Mouse (Mus musculus): ENCODE data around the gene Stard3nl. TPM values are rescaled to one million over a fixed set of nuclear protein-coding genes. Genes with fewer than 3 reads are reported as not detected.

The Stard3nl gene
- polyA plus RNA-seq (2012; rRNA removed) (9.5 and 12.0 TPM in 2 replicates), polyA plus RNA-seq (2014; fragmentation: Nextera tagmentation; extraction: Ambion mirVana) (23.7 and 25.0 TPM in 2 replicates)

DNA sequence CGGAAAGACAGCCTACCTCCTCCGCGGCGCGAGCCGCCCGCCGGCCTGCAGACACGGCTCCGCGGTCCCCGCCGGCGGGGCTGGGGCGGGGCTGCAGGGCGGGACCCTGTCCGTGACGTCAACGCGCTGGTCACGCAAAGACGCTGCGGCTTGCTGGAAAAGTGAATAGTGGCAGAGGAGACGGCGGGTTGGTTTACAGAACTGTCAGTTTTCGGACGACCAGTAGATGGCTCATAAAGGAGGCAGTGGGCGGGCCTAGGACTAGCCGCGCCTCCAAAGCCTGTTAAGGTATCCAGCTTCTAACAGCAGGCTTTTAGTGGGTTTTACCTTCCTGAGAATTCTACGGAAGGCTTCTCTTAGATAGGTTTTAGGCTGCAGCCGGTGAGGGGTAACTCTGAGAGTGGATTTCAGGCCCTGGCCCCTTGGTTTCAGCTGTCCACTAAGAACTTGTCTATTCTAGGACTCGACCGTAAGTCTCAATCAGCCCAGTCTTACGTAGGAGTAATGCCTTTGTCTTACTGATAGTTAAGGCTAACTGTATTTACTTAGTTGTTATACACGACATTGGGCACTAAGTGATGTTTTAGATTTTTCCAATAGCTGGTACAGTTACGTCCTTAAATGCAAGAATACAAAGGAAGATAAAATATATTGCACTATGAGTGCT lies at the start of gene Stard3nl:
Stard3nl (minus strand) TSS at position 108 of the 667 bp plus-strand sequence.
- Histone ChIP-seq H3K27ac (peak within 1 kb of the TSS; percentile 36), H3K4me2 (ENCODE audit: low read depth) (peak within 1 kb of the TSS; percentile 89), H3K4me3 (ENCODE audit: insufficient read depth in 1 of 2, low read depth in 2 of 2, low read length in 2 of 2) (peak within 1 kb of the TSS; percentile 86 to 90), H3K9me3 (ENCODE audit: control insufficient read depth, low read length) (no peaks in the 10 kb centered on the region), H3K9ac (replicated peaks) (peak within 1 kb of the TSS; percentile 90), H3K4me1 (replicated peaks; ENCODE audit: control insufficient read depth in 2 of 2, insufficient read depth in 2 of 2, low read length in 1 of 2) (peaks cover 7 to 10% of the 10 kb centered on the region in 2 experiments; a peak in 3 of 4 replicates), H3K27me3 (ENCODE audit: control insufficient read depth, insufficient read depth, low read length) (no peaks in the 10 kb centered on the region), H3K36me3 (replicated peaks; ENCODE audit: control insufficient read depth, insufficient read depth, low read depth) (no peaks in the 10 kb centered on the region)
- no peak for TF ChIP-seq CTCF (IDR thresholded peaks at IDR 0.05; ENCODE audit: low read depth)
- TF ChIP-seq EP300 (IDR thresholded peaks at IDR 0.05; ENCODE audit: low read depth) = no peak
- DNase-seq (ENCODE audit: low read depth in 3 of 3, low spot score in 3 of 3) (peak; percentile 95 to 97 (median 97)), ATAC-seq (ENCODE audit: insufficient read depth) (peak; percentile 98)
- WGBS (ENCODE audit: insufficient replicate concordance) = 1% methylated on average over 37 of the region's 37 CpGs

DNA sequence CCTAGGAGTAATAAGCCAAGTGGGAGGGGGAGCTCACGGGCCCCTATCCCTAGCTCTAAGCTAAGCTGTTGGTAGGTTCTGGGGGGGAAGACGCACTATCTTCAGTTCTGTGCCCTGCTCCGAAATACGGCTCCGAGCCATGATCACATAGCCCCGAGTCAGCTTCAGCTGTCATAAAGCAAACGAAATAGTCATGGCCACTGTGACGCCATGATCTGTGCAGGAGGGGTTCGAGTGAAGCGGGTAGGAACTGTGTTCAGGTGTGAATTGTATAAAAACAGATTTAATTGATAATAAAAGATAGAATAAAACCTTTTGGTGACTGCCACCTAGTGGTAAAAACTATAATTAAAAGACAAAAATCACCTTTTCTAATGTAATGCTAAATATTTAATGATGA lies 42.4 kb upstream of the Stard3nl start:
- DNase-seq (ENCODE audit: low read depth in 3 of 3, low spot score in 3 of 3) (no peak), ATAC-seq (ENCODE audit: insufficient read depth) (no peak)
- no peak overlapping the region for H3K27ac ChIP-seq
- no peaks in the 10 kb centered on the region for H3K9me3 ChIP-seq (ENCODE audit: control insufficient read depth, low read length)
- H3K4me3 ChIP-seq (ENCODE audit: insufficient read depth in 1 of 2, low read depth in 2 of 2, low read length in 2 of 2) = no peak overlapping the region
- no peak overlapping the region for H3K4me2 ChIP-seq (ENCODE audit: low read depth)
- TF ChIP-seq CTCF (IDR thresholded peaks at IDR 0.05; ENCODE audit: low read depth) (peak; percentile 39), EP300 (IDR thresholded peaks at IDR 0.05; ENCODE audit: low read depth) (no peak)
- WGBS (ENCODE audit: insufficient replicate concordance) = 61% methylated on average over 10 of the region's 10 CpGs
- no peaks in the 10 kb centered on the region for H3K27me3 ChIP-seq (ENCODE audit: control insufficient read depth, insufficient read depth, low read length)
- no peaks in the 10 kb centered on the region for H3K36me3 ChIP-seq (replicated peaks; ENCODE audit: control insufficient read depth, insufficient read depth, low read depth)
- H3K4me1 ChIP-seq (replicated peaks; ENCODE audit: control insufficient read depth in 2 of 2, insufficient read depth in 2 of 2, low read length in 1 of 2) = no peaks in the 10 kb centered on the region
- H3K9ac ChIP-seq (replicated peaks) = no peak overlapping the region

DNA sequence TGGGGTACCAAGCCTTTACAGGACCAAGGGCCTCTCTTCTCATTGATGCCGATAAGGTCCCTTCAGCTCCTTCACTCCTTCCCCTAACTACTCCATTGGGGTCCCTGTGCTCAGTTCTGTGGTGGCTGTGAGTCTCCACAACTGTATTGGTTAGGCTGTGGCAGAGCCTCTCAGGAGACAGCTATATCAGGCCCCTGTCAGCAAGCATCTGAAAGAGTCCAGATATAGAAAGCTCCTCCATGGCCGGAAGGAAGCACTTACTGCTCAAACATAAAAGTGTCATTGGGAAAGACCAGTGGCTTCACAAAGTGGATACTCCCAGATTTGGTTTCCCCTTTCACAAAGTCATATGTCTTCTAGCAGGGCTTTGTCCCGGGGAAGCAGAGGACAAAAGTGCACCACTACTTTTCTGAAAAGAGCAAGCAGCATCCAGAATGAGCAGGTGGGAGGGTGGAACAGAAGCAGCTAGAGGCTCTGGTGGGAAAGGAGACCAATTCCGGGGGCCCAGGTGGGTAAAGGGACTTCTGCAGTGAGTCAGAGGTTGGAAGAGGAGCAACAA lies 34.3 kb upstream of the Stard3nl start:
- whole genome bisulfite sequencing (ENCODE audit: insufficient replicate concordance) = 34% methylated on average over 4 of the region's 4 CpGs
- no peak overlapping the region for H3K27ac ChIP-seq
- no peak overlapping the region for H3K4me2 ChIP-seq (ENCODE audit: low read depth)
- DNase-seq (ENCODE audit: low read depth in 3 of 3, low spot score in 3 of 3) (no peak), ATAC-seq (ENCODE audit: insufficient read depth) (no peak)
- H3K4me1 ChIP-seq (replicated peaks; ENCODE audit: control insufficient read depth in 2 of 2, insufficient read depth in 2 of 2, low read length in 1 of 2) = no peaks in the 10 kb centered on the region
- H3K36me3 ChIP-seq (replicated peaks; ENCODE audit: control insufficient read depth, insufficient read depth, low read depth) = no peaks in the 10 kb centered on the region
- H3K9ac ChIP-seq (replicated peaks) = no peak overlapping the region
- H3K4me3 ChIP-seq (ENCODE audit: insufficient read depth in 1 of 2, low read depth in 2 of 2, low read length in 2 of 2) = no peak overlapping the region
- no peak for TF ChIP-seq EP300 (IDR thresholded peaks at IDR 0.05; ENCODE audit: low read depth)
- TF ChIP-seq CTCF (IDR thresholded peaks at IDR 0.05; ENCODE audit: low read depth) = no peak
- H3K9me3 ChIP-seq (ENCODE audit: control insufficient read depth, low read length) = no peaks in the 10 kb centered on the region
- H3K27me3 ChIP-seq (ENCODE audit: control insufficient read depth, insufficient read depth, low read length) = no peaks in the 10 kb centered on the region

DNA sequence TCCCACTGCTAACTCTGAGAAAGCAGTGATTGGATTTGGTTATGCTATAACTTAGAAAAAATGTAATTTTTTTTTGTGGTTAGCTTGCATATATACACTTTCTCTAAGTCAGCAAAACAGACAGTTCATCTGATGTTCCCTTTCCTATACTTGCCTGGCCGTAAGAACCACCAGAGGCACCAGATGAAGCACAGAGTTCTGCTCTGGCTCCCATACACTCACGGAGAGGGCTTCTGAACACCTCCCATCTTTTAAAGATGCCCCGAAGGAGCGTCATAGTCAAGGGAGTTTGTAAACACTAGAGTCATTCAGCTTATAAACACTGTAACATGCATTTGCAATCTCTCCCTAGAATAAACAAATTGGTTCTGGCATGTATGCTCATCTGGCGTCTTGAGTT lies 32.5 kb upstream of the Stard3nl start:
- Histone ChIP-seq H3K27me3 (ENCODE audit: control insufficient read depth, insufficient read depth, low read length) (no peaks in the 10 kb centered on the region), H3K4me1 (replicated peaks; ENCODE audit: control insufficient read depth in 2 of 2, insufficient read depth in 2 of 2, low read length in 1 of 2) (no peaks in the 10 kb centered on the region), H3K4me2 (ENCODE audit: low read depth) (no peak overlapping the region), H3K4me3 (ENCODE audit: insufficient read depth in 1 of 2, low read depth in 2 of 2, low read length in 2 of 2) (no peak overlapping the region), H3K27ac (no peak overlapping the region), H3K9me3 (ENCODE audit: control insufficient read depth, low read length) (no peaks in the 10 kb centered on the region), H3K36me3 (replicated peaks; ENCODE audit: control insufficient read depth, insufficient read depth, low read depth) (no peaks in the 10 kb centered on the region), H3K9ac (replicated peaks) (no peak overlapping the region)
- no peak for DNase-seq (ENCODE audit: low read depth in 3 of 3, low spot score in 3 of 3)
- no peak for ATAC-seq (ENCODE audit: insufficient read depth)
- no peak for TF ChIP-seq CTCF (IDR thresholded peaks at IDR 0.05; ENCODE audit: low read depth)
- TF ChIP-seq EP300 (IDR thresholded peaks at IDR 0.05; ENCODE audit: low read depth) = no peak
- 60% methylated on average over 5 of the region's 5 CpGs for WGBS (ENCODE audit: insufficient replicate concordance)

DNA sequence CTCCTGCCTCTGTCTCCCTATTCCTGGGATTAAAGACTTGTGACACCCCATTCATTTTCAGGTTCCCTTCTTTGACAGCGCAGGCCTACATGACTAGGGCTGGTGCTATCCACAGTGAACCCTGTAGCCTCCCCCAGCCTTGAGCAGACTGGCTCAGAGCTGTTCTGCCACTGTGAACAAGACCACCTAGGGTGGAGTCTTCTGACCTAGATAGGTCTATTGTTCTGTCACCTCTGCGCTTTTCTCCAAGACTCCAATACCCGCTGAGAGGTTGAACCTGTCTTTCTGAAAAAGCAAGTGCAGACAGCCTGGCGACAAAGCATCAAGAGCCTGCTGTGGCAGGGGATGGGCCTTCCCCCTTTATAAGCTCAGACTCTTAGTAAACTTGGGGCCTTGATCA lies 29.0 kb upstream of the Stard3nl start:
- Histone ChIP-seq H3K4me2 (ENCODE audit: low read depth) (no peak overlapping the region), H3K27me3 (ENCODE audit: control insufficient read depth, insufficient read depth, low read length) (no peaks in the 10 kb centered on the region), H3K9me3 (ENCODE audit: control insufficient read depth, low read length) (no peaks in the 10 kb centered on the region), H3K4me3 (ENCODE audit: insufficient read depth in 1 of 2, low read depth in 2 of 2, low read length in 2 of 2) (no peak overlapping the region), H3K9ac (replicated peaks) (no peak overlapping the region), H3K27ac (no peak overlapping the region), H3K4me1 (replicated peaks; ENCODE audit: control insufficient read depth in 2 of 2, insufficient read depth in 2 of 2, low read length in 1 of 2) (no peaks in the 10 kb centered on the region), H3K36me3 (replicated peaks; ENCODE audit: control insufficient read depth, insufficient read depth, low read depth) (no peaks in the 10 kb centered on the region)
- no peak for TF ChIP-seq CTCF (IDR thresholded peaks at IDR 0.05; ENCODE audit: low read depth)
- no peak for TF ChIP-seq EP300 (IDR thresholded peaks at IDR 0.05; ENCODE audit: low read depth)
- no peak for DNase-seq (ENCODE audit: low read depth in 3 of 3, low spot score in 3 of 3)
- WGBS (ENCODE audit: insufficient replicate concordance) = 75% methylated on average over 4 of the region's 4 CpGs
- ATAC-seq (ENCODE audit: insufficient read depth) = no peak

Measured in liver, embryonic 14.5 days (tissue).